Mouse (Mus musculus) bone marrow macrophage, adult 2 months (primary cell): ENCODE results near the gene Dennd1a. TPM values are rescaled to one million over a fixed set of nuclear protein-coding genes. Genes with fewer than 3 reads are reported as not detected.

Source experiments
- H3K27ac ChIP-seq: 2 replicates; pipeline ENCODE4 v1.5.1; 2012; ENCODE audit warnings: low read depth, low read length; ENCODE audit not compliant: insufficient read depth
- H3K4me1 ChIP-seq: 2 replicates; pipeline ENCODE4 v1.6.1; 2012; ENCODE audit warnings: low read length; ENCODE audit not compliant: control insufficient read depth, insufficient read depth
- H3K4me3 ChIP-seq: 2 replicates; pipeline ENCODE4 v1.5.1; 2012; ENCODE audit warnings: mild to moderate bottlenecking, low read length, moderate library complexity; ENCODE audit not compliant: insufficient read depth
- CTCF ChIP-seq: IDR thresholded peaks from 2 replicates; pipeline ENCODE4 v1.5.1; 2012; ENCODE audit warnings: low read depth, mild to moderate bottlenecking, low read length, moderate library complexity
- POLR2A ChIP-seq: IDR thresholded peaks from 2 replicates; pipeline ENCODE4 v1.6.1; 2012; ENCODE audit warnings: mild to moderate bottlenecking, low read depth, low read length, borderline replicate concordance
- polyA plus RNA-seq: library from polyadenylated mRNA; stranded (reverse); fragments of >200 nt; gene quantifications from 2 replicates; pipeline ENCODE4 v1.2.4, GENCODE M21; 2012; ENCODE audit not compliant: missing spikeins, insufficient read depth, insufficient read length

Gene Dennd1a
- polyA plus RNA-seq, 1 experiment: 73.7 TPM

- no peak overlapping the region for H3K4me3 ChIP-seq
- H3K4me1 ChIP-seq: no peaks in the 10 kb centered on the region
- H3K27ac ChIP-seq: no peak overlapping the region
- no peak for TF ChIP-seq CTCF
- TF ChIP-seq POLR2A: no peak
Observed at GRCm38 (mm10) chr2:37883214-37883613, 404.0 kb downstream of the Dennd1a start.

DNA sequence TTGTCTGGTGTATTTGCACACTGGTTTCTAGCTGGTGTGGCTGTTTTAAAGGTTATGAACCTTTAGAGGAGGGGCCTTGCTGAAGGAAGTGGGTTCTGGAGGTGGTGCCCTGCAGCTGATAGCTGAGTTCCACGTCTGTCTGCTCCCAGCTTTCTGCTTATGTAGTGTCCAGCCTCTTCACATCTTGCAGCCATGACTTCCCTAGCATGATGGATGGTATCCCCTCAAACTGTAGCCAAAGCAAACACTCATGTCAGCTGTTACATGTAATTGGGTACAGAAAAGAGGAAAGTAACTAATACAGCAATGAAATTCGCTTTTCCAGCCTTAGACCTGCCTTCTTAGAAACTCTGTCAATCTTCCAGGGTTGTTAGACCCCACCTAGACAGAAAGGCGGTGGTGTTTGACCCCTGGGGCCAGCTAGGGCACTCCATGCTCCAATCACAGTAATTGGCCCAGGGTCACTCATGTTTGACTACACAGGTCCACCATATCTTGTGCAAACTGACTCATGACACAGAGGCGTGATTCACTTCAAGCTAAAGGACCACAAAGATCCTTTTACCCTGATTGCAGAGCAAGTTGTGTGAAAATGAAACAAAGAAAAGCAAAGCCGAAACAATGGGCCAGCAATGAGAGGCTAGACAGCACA lies 405.8 kb downstream of the Dennd1a start:
- no peak for TF ChIP-seq CTCF
- no peak for TF ChIP-seq POLR2A
- H3K4me3 ChIP-seq: no peak overlapping the region
- no peak overlapping the region for H3K27ac ChIP-seq
- H3K4me1 ChIP-seq: no peaks in the 10 kb centered on the region

GRCm38 (mm10) chr2:37879697-37880096 lies 407.5 kb downstream of the Dennd1a start:
- no peak for TF ChIP-seq POLR2A
- no peak for TF ChIP-seq CTCF
- Histone ChIP-seq H3K4me3 (no peak overlapping the region), H3K27ac (no peak overlapping the region), H3K4me1 (no peaks in the 10 kb centered on the region)

DNA sequence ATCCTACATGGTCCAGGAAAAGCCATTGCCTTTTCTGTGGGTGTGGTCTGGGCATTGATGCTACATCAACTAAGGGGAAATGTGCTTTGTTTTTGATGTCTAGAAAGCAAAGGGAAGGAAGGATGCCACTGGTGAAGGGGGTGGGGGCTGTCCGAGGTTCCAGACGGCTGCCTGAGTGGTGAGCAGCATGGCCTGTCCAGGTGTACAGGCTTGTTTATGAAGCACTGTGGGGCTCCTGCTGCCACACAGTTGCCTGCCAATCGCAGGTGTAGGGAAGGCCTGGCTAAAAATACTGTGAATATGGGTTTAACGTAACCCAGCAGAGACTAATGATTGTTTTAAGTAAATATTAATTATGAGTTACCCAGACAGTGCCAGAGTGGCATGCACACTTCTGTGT lies 414.4 kb downstream of the Dennd1a start:
- Histone ChIP-seq H3K27ac (no peak overlapping the region), H3K4me3 (no peak overlapping the region), H3K4me1 (no peaks in the 10 kb centered on the region)
- TF ChIP-seq CTCF (no peak), POLR2A (no peak)

DNA sequence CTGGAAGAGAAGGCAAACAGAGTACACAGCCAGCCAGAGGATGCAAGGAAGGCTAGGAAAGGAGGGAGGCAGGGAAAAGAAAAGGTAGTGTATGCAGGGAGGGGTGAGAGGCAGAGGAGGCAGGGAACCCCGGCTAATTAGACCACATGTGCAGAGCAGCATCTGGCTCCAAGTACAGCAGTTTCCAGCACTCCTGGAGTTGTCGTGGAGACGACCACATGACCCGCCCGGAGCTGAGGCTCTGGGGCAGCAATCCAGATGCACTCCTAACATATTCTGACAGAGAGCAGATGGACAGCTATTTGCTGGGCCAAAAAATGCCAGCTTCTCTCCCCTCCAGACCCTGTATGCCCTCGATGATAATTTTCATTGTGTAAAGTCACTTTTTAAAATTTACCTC lies 417.6 kb downstream of the Dennd1a start:
- TF ChIP-seq POLR2A: no peak
- no peak for TF ChIP-seq CTCF
- H3K4me3 ChIP-seq: no peak overlapping the region
- no peaks in the 10 kb centered on the region for H3K4me1 ChIP-seq
- no peak overlapping the region for H3K27ac ChIP-seq

DNA sequence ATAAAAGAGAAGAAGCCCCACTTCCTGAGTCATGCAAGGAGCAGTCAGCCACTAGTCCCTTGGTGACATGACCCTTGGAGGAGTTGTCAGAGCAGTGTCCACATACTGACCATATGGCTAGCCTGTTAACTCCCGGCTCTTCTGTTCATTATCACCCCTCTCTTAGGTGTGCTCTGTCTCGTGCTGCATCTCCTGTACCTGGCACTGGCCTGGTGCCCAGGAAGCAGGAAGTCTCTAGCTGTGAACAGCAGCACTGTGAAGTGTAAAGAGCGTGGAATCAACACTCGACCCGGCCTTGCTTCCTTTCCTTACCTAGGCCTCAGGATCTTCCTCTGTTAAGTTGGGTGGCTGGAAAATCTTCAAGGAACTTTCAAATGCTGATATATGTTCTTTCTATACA lies 419.8 kb downstream of the Dennd1a start:
- TF ChIP-seq POLR2A (no peak), CTCF (no peak)

DNA sequence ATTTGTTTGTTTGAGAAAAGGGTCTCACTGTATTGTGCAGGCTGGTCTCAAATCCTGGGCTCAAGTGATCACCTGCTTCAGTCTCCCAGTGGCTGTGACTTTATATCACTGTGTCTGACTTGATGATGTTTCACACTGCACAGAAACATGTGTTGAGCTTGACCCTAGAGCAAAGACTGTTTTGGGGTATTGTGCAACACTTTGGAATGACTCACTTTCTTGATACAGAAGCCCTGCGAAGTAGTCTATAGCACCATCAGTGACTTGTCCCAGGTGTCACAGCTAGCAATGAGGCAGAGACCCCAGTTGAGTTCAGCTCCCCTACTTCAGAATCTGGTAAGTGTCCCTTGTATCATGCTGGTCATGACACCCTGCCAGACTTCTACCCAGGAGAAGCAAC lies 429.7 kb downstream of the Dennd1a start:
- TF ChIP-seq CTCF (no peak), POLR2A (no peak)
- Histone ChIP-seq H3K4me1 (no peaks in the 10 kb centered on the region), H3K27ac (no peak overlapping the region), H3K4me3 (no peak overlapping the region)

More for the DNA sequence above, 419.8 kb downstream of the Dennd1a start:
- Histone ChIP-seq H3K4me3 (no peak overlapping the region), H3K4me1 (no peaks in the 10 kb centered on the region), H3K27ac (no peak overlapping the region)

DNA sequence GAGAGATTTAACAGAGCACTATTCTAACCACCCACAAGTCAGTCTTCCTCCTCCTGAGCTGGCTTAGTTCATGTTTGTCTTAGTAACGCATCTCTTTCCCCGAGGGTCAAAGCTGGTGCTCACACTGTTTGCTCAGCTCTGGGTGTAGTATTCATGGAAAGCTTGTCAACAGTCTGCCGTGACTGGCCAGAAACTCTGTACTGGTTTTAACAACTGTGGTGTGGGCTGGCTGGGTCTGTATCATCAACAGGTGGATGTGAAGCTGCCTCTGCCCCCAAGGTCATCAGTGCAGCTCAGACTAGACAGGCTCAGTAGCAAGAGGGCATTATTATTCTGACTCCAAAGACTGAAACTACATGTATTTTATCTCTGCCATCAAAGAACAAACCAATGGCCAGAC lies 430.2 kb downstream of the Dennd1a start:
- Histone ChIP-seq H3K4me3 (no peak overlapping the region), H3K27ac (no peak overlapping the region), H3K4me1 (no peaks in the 10 kb centered on the region)
- TF ChIP-seq POLR2A: no peak
- TF ChIP-seq CTCF: no peak

- TF ChIP-seq CTCF (no peak), POLR2A (no peak)
- no peak overlapping the region for H3K27ac ChIP-seq
- H3K4me1 ChIP-seq: no peaks in the 10 kb centered on the region
- H3K4me3 ChIP-seq: no peak overlapping the region
Observed at GRCm38 (mm10) chr2:37855226-37855625, 432.0 kb downstream of the Dennd1a start.

DNA sequence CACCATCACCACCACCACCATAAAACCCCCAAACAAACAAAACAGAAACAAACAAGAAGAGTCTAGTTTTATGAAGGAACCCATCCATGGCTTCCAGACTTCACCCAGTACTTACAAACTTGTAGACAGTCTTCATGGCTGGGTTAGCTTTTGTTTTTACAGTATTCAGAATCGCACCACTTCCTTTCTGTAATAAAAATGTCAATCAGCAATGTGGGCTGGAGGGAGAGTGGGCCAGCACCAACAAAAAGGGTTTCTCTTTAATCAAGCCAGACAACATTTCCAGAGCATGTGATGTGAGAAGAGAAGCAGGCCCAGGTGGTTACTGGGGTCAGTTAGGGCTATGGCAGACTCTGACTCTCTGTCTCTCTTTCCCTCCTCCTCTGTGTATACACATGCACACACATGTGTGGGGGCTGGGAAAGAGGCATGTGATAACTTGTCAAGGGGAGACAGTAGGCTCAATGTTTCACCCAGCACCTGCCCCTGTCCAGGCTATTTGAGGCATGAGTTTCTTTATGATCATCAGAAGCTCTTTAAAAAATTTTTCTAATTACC lies 433.2 kb downstream of the Dennd1a start:
- TF ChIP-seq POLR2A: no peak
- TF ChIP-seq CTCF: no peak
- Histone ChIP-seq H3K4me1 (no peaks in the 10 kb centered on the region), H3K27ac (no peak overlapping the region)

GRCm38 (mm10) chr2:37850626-37851025 lies 436.6 kb downstream of the Dennd1a start:
- Histone ChIP-seq H3K4me3 (no peak overlapping the region), H3K27ac (no peak overlapping the region), H3K4me1 (no peaks in the 10 kb centered on the region)
- TF ChIP-seq POLR2A (no peak), CTCF (no peak)

More for the DNA sequence above, 433.2 kb downstream of the Dennd1a start:
- no peak overlapping the region for H3K4me3 ChIP-seq
